Mouse (Mus musculus) bone marrow macrophage, adult 2 months (primary cell): ENCODE data around the gene Cabp1. TPM values are rescaled to one million over a fixed set of nuclear protein-coding genes. Genes with fewer than 3 reads are reported as not detected.
"Not testable (repeated sequence)": the region's sequence is repeated elsewhere in the genome, so short reads cannot be mapped to it uniquely, and the experiment has no call there.

Experiments
- H3K27ac ChIP-seq: 2 replicates; pipeline ENCODE4 v1.5.1; 2012; ENCODE audit warnings: low read depth, low read length; ENCODE audit not compliant: insufficient read depth
- H3K4me1 ChIP-seq: 2 replicates; pipeline ENCODE4 v1.6.1; 2012; ENCODE audit warnings: low read length; ENCODE audit not compliant: control insufficient read depth, insufficient read depth
- H3K4me3 ChIP-seq: 2 replicates; pipeline ENCODE4 v1.5.1; 2012; ENCODE audit warnings: mild to moderate bottlenecking, low read length, moderate library complexity; ENCODE audit not compliant: insufficient read depth
- CTCF ChIP-seq: IDR thresholded peaks from 2 replicates; pipeline ENCODE4 v1.5.1; 2012; ENCODE audit warnings: low read depth, mild to moderate bottlenecking, low read length, moderate library complexity
- POLR2A ChIP-seq: IDR thresholded peaks from 2 replicates; pipeline ENCODE4 v1.6.1; 2012; ENCODE audit warnings: mild to moderate bottlenecking, low read depth, low read length, borderline replicate concordance
- polyA plus RNA-seq: library from polyadenylated mRNA; stranded (reverse); fragments of >200 nt; gene quantifications from 2 replicates; pipeline ENCODE4 v1.2.4, GENCODE M21; 2012; ENCODE audit not compliant: missing spikeins, insufficient read depth, insufficient read length

The Cabp1 gene
- polyA plus RNA-seq, 1 experiment = not detected

- Histone ChIP-seq H3K27ac (no peak overlapping the region), H3K4me1 (peaks cover 26% of the 10 kb centered on the region)
- TF ChIP-seq POLR2A (no peak), CTCF (no peak)
These were observed 41.8 kb downstream of the Cabp1 start for GRCm38 (mm10) chr5:115152132-115152956.

GRCm38 (mm10) chr5:115151457-115151856 is 42.7 kb downstream of the Cabp1 start:
- Histone ChIP-seq H3K4me3 (no peak overlapping the region), H3K4me1 (peaks cover 26% of the 10 kb centered on the region), H3K27ac (no peak overlapping the region)
- TF ChIP-seq CTCF = no peak
- no peak for TF ChIP-seq POLR2A

More at GRCm38 (mm10) chr5:115152132-115152956, 41.8 kb downstream of the Cabp1 start:
- no peak overlapping the region for H3K4me3 ChIP-seq

GRCm38 (mm10) chr5:115150991-115151390 is 43.2 kb downstream of the Cabp1 start:
- TF ChIP-seq POLR2A = no peak
- Histone ChIP-seq H3K4me1 (peaks cover 26% of the 10 kb centered on the region), H3K27ac (no peak overlapping the region), H3K4me3 (no peak overlapping the region)

GRCm38 (mm10) chr5:115149675-115150459 is 44.3 kb downstream of the Cabp1 start:
- TF ChIP-seq CTCF = no peak
- no peak for TF ChIP-seq POLR2A
- Histone ChIP-seq H3K27ac (no peak overlapping the region), H3K4me1 (peaks cover 23% of the 10 kb centered on the region), H3K4me3 (no peak overlapping the region)

DNA sequence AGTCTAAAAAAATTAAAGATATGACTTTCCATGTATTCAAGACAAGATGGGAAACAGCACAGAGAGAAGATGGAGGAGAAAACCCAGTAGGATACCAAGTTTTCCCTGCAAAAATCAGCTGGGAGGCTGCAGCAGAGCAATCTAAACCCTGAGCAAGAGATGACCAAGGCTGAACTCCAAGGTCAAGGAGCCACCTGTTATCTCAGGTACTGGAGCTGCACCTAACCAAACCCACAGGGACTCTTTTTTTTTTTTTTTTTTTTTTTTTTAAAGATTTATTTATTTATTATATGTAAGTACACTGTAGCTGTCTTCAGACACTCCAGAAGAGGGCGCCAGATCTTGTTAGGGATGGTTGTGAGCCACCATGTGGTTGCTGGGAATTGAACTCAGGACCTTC is 45.3 kb downstream of the Cabp1 start:
- not testable (repeated sequence) for H3K4me3 ChIP-seq, H3K27ac ChIP-seq
- peaks cover 13% of the 10 kb centered on the region; the same call in 1 of the 2 replicates for H3K4me1 ChIP-seq

DNA sequence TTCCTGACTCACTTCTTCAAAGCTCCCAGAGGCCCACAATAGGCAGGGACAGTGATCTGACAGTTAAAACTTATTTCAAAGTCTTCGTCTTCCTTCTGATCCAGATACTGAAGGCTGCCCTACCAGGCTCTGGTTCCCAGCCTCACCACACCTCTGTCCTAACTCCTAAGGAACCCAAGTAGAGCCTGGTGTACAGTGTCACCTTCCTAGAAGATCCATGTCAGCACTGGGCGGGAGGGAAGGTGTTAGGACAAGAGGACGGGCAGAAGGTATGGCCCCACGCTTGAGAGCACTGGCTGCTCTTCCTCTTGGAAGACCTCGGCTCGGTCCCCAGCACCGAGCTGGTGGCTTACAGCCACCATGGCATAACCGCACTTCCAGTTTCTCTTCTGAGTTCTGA is 45.8 kb downstream of the Cabp1 start:
- Histone ChIP-seq H3K4me1 (peaks cover 10% of the 10 kb centered on the region; the same call in 1 of the 2 replicates), H3K27ac (no peak overlapping the region), H3K4me3 (no peak overlapping the region)
- TF ChIP-seq CTCF (no peak), POLR2A (no peak)

DNA sequence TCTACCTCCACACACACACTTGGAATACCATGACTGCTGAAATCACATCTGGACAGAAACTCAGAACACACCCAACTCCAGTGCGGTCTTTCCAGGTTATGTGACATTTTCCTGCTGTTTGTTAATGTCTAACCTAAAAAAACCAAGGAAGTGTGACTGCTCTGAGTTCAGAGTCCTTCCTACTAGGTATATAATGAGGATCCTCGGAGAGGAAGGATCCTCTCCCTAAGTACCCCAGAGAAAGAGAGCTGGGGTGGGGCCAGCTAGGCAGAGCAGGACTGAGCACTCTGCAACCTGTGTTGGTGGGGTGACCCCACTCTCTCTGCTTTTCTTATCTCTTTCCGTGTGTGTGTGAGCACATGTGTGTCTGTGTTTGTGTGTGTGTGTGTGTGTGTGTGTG is 46.8 kb downstream of the Cabp1 start:
- TF ChIP-seq CTCF (no peak), POLR2A (no peak)
- Histone ChIP-seq H3K4me3 (no peak overlapping the region), H3K4me1 (no peaks in the 10 kb centered on the region; the same call in 1 of the 2 replicates), H3K27ac (no peak overlapping the region)

GRCm38 (mm10) chr5:115146747-115147130 is 47.4 kb downstream of the Cabp1 start:
- no peak overlapping the region for H3K27ac ChIP-seq
- TF ChIP-seq POLR2A (no peak), CTCF (no peak)
- no peak overlapping the region for H3K4me3 ChIP-seq
- no peaks in the 10 kb centered on the region for H3K4me1 ChIP-seq

DNA sequence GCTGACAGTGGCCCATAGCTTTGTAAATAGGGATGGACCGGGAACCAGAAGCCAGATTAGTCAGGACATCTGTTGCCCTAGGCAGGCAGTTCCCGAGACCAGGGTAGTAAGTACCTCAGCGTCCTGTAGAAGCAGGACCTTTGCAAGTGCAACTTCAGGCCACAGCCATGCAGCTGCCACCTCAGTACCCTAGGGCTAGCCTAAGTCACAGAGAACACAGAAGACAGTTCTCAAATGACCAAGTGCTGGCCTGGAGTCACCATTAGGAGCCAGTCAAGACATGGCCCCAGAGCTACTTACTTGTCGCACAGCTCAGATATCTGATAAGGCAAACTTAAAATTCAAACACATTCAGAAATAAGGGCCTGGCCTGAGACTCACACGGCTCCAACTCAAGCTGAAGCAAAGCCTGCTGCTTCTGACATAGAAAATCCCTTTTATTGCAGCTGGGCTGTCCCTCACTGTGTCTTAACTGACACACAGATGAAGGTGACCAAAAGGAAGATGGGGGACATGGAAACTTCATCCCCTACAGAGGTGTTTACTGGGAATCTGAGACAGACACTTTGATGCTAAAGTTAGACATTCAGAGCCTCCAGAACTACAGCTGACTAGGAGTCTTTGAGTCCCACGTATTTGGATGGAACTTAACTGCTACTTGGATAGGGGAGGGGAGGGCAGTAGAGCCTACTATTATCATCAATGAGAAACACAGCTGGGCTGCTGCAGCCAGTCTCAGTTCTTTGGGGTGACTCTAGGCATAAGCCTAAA is 48.0 kb downstream of the Cabp1 start:
- Histone ChIP-seq H3K4me1 (no peaks in the 10 kb centered on the region), H3K4me3 (no peak overlapping the region), H3K27ac (no peak overlapping the region)

GRCm38 (mm10) chr5:115145253-115145968 is 48.8 kb downstream of the Cabp1 start:
- TF ChIP-seq CTCF = no peak
- TF ChIP-seq POLR2A = no peak
- Histone ChIP-seq H3K27ac (no peak overlapping the region), H3K4me3 (no peak overlapping the region), H3K4me1 (no peaks in the 10 kb centered on the region)

More for the DNA sequence above, 48.0 kb downstream of the Cabp1 start:
- no peak for TF ChIP-seq CTCF
